Mouse (Mus musculus) embryonic fibroblast, embryonic 13.5 days (primary cell): ENCODE measurements around the gene Ubd. TPM values are rescaled to one million over a fixed set of nuclear protein-coding genes. Genes with fewer than 3 reads are reported as not detected.
"Not testable (repeated sequence)": the region's sequence is repeated elsewhere in the genome, so short reads cannot be mapped to it uniquely, and the experiment has no call there.

Source experiments
- H3K27ac ChIP-seq: 2 replicates; pipeline ENCODE4 v1.5.1; 2012; ENCODE audit warnings: low read length, control low read depth, inconsistent platforms; ENCODE audit not compliant: insufficient read depth
- H3K4me1 ChIP-seq: 2 replicates; pipeline ENCODE4 v1.6.1; 2011; ENCODE audit warnings: low read length; ENCODE audit not compliant: control insufficient read depth, insufficient read depth
- H3K4me3 ChIP-seq: 2 replicates; pipeline ENCODE4 v1.5.1; 2011; ENCODE audit warnings: mild to moderate bottlenecking, control low read depth, low read length; ENCODE audit not compliant: insufficient read depth
- CTCF ChIP-seq: IDR thresholded peaks from 2 replicates; pipeline ENCODE4 v1.5.1; 2011; ENCODE audit warnings: mild to moderate bottlenecking, control low read depth, low read length, moderate library complexity, borderline replicate concordance; ENCODE audit not compliant: insufficient read depth
- POLR2A ChIP-seq: IDR thresholded peaks from 2 replicates; pipeline ENCODE4 v1.6.1; 2011; ENCODE audit warnings: low read depth, mild to moderate bottlenecking, control low read depth, low read length, moderate library complexity
- polyA plus RNA-seq: library from polyadenylated mRNA; stranded (reverse); fragments of >200 nt; gene quantifications from 2 replicates; pipeline ENCODE4 v1.2.4, GENCODE M21; 2011; ENCODE audit warnings: low read depth; ENCODE audit not compliant: missing spikeins, insufficient read length

Gene Ubd
- polyA plus RNA-seq, 1 experiment = not detected

GRCm38 (mm10) chr17:37210884-37211768 is 17.4 kb downstream of the Ubd start:
- H3K27ac ChIP-seq = no peak overlapping the region
- H3K4me1 ChIP-seq = no peaks in the 10 kb centered on the region
- TF ChIP-seq POLR2A (no peak), CTCF (no peak)
- H3K4me3 ChIP-seq = no peak overlapping the region

GRCm38 (mm10) chr17:37213018-37213417 is 19.3 kb downstream of the Ubd start, which contains the start of gene Olfr95:
Gene Olfr95, minus strand, starts transcription at chr17:37213118.
- Histone ChIP-seq H3K4me1 (no peaks in the 10 kb centered on the region), H3K4me3 (no peak within 1 kb of the TSS), H3K27ac (no peak within 1 kb of the TSS)
- no peak for TF ChIP-seq CTCF
- TF ChIP-seq POLR2A = no peak

- Histone ChIP-seq H3K4me1 (no peaks in the 10 kb centered on the region), H3K27ac (no peak overlapping the region), H3K4me3 (no peak overlapping the region)
- TF ChIP-seq POLR2A = no peak
- TF ChIP-seq CTCF = no peak
These were observed 24.8 kb downstream of the Ubd start for GRCm38 (mm10) chr17:37218486-37218885.

DNA sequence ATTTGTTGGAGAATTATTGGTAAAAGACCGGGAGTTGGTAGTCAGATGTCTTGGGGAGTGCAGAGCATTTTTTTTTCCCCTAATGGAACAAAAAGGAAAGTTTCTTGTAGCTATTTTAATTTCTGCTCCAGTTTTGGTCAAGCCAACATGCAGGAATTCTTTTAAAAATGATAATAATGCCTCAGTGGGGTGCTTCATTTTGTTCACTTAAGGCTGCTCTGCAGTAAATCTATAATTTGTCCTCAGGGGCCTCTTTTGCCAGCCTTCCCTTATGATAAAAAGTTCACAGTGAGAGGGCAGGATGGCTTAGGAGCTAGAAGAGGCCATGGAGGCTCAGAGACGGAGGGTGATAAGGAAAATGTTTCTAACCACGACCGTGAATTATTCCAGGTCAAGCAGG is 26.2 kb downstream of the Ubd start, which contains the start of gene Olfr96:
Gene Olfr96, plus strand, starts transcription at position 301 of the 400 bp plus-strand sequence.
- H3K4me3 ChIP-seq = no peak within 1 kb of the TSS
- H3K4me1 ChIP-seq = no peaks in the 10 kb centered on the region
- TF ChIP-seq CTCF (no peak), POLR2A (no peak)
- no peak within 1 kb of the TSS for H3K27ac ChIP-seq

GRCm38 (mm10) chr17:37221879-37222278 is 28.2 kb downstream of the Ubd start:
- Histone ChIP-seq H3K27ac (no peak overlapping the region), H3K4me3 (no peak overlapping the region), H3K4me1 (no peaks in the 10 kb centered on the region)
- TF ChIP-seq POLR2A (no peak), CTCF (no peak)

- not testable (repeated sequence) for H3K27ac ChIP-seq, H3K4me1 ChIP-seq, H3K4me3 ChIP-seq
These were observed 43.5 kb downstream of the Ubd start, which contains the start of gene Olfr97 for GRCm38 (mm10) chr17:37237230-37237629. Gene Olfr97, minus strand, starts transcription at chr17:37237330.

DNA sequence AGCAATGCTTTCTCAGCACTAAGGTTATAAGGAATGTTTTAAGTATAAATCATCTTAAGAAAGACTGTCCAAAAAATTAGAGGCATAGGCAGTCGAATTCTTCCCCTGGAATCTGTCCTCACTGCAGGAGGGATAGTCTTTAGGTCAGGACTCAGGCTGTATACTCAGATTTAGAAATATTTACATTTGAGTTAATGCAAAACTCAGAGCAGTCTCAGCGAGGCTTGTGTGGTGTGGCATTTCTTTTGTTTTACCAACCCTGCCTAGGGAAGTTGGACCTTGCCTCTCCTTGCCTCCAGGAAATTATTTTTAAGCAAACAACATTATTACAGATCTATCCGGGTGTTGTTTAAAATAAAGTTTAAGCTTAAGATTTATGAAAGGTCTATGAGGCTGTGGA is 48.5 kb downstream of the Ubd start:
- H3K4me3 ChIP-seq = no peak overlapping the region
- H3K27ac ChIP-seq = no peak overlapping the region
- TF ChIP-seq POLR2A (no peak), CTCF (no peak)
- no peaks in the 10 kb centered on the region for H3K4me1 ChIP-seq

Other genes with a start within 250 kb of the Ubd start
- 60.4 and 65.2 TPM in 2 replicates for gene Ppp1r11, start 242.2 kb upstream of the Ubd start, polyA plus RNA-seq
- 37.8 and 55.0 TPM in 2 replicates for gene Znrd1, start 235.3 kb upstream of the Ubd start, polyA plus RNA-seq
- 9.0 and 11.6 TPM in 2 replicates for gene Znrd1as, start 235.3 kb upstream of the Ubd start, polyA plus RNA-seq
- not detected in 2 replicates for gene 2410137M14Rik, start 212.7 kb upstream of the Ubd start, polyA plus RNA-seq
- 0.51 and 1.1 TPM in 2 replicates for gene H2-M5, start 204.4 kb upstream of the Ubd start, polyA plus RNA-seq
- 67.2 and 80.0 TPM in 2 replicates for gene Zfp57, start 192.7 kb upstream of the Ubd start, polyA plus RNA-seq
- not detected in 2 replicates for gene Mog, start 170.5 kb upstream of the Ubd start, polyA plus RNA-seq
- gene Gabbr1, start 147.9 kb upstream of the Ubd start, polyA plus RNA-seq = 49.1 and 56.8 TPM in 2 replicates
- not detected in 2 replicates for gene Olfr90, start 105.4 kb upstream of the Ubd start, polyA plus RNA-seq
- not detected in 2 replicates for gene Olfr91, start 95.6 kb upstream of the Ubd start, polyA plus RNA-seq
- gene Olfr92, start 73.8 kb upstream of the Ubd start, polyA plus RNA-seq = not detected in 2 replicates
- not detected in 2 replicates for gene Olfr93, start 32.4 kb upstream of the Ubd start, polyA plus RNA-seq
- gene Olfr94, start 7.1 kb downstream of the Ubd start, polyA plus RNA-seq = not detected in 2 replicates
- not detected in 2 replicates for gene Olfr95, start 19.2 kb downstream of the Ubd start, polyA plus RNA-seq
- gene Olfr96, start 26.3 kb downstream of the Ubd start, polyA plus RNA-seq = not detected in 2 replicates
- gene Olfr97, start 43.4 kb downstream of the Ubd start, polyA plus RNA-seq = not detected in 2 replicates
- not detected in 2 replicates for gene Olfr98, start 69.9 kb downstream of the Ubd start, polyA plus RNA-seq
- gene H2-M3, start 76.3 kb downstream of the Ubd start, polyA plus RNA-seq = 5.3 and 5.7 TPM in 2 replicates
- gene Olfr99, start 89.6 kb downstream of the Ubd start, polyA plus RNA-seq = not detected in 2 replicates
- gene Olfr101, start 110.4 kb downstream of the Ubd start, polyA plus RNA-seq = not detected in 2 replicates
- gene Olfr102, start 123.2 kb downstream of the Ubd start, polyA plus RNA-seq = not detected in 2 replicates
- not detected in 2 replicates for gene Olfr103, start 145.8 kb downstream of the Ubd start, polyA plus RNA-seq
- not detected in 2 replicates for gene Olfr104-ps, start 165.7 kb downstream of the Ubd start, polyA plus RNA-seq
- not detected in 2 replicates for gene Olfr105-ps, start 185.1 kb downstream of the Ubd start, polyA plus RNA-seq
- not detected in 2 replicates for gene Olfr106-ps, start 196.5 kb downstream of the Ubd start, polyA plus RNA-seq
- gene Olfr107, start 205.3 kb downstream of the Ubd start, polyA plus RNA-seq = not detected in 2 replicates